Mouse (Mus musculus): ENCODE data around the gene Zcchc14. TPM values are rescaled to one million over a fixed set of nuclear protein-coding genes. Genes with fewer than 3 reads are reported as not detected.
A peak's percentile ranks its signal among the peaks of the same experiment; 100 is the strongest.

Gene Zcchc14
- 5.1 and 8.2 TPM in 2 replicates for polyA plus RNA-seq (2012; ENCODE audit: insufficient read depth, insufficient read length, missing spikeins)

DNA sequence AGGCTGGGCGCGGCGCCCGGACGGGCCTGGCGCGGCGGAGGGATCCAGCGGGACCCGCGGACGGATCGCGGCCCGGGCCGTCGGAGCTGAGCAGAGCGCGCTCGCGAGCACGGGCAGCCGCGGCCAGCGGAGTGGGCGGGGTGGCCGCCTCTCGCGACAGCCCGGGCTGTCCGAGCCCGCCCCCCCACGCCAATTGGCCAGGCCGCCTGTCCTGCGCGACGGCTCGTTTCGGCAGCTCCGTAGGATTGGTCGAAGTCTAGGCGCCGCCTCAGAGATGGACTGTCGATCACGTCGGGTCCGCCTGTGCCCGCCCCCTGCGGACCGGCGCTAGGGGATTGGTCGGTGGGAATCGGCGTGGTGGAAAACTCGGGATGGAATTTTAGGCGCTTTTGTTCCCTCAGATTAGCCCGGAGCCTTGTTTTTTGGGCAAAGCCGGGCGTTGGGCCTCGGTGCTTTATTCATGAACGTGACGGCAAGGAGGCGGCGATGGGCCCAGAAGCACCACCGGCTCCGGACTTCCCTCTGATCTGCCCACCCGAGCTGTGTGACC, at the start of gene Zcchc14:
Gene Zcchc14, minus strand, starts transcription at position 128 of the 550 bp plus-strand sequence.
- Histone ChIP-seq H3K4me1 (ENCODE audit: control insufficient read depth, insufficient read depth, low read length) (peaks cover 32% of the 10 kb centered on the region), H3K27ac (ENCODE audit: insufficient read depth, low read depth, low read length) (peak within 1 kb of the TSS; percentile 65), H3K4me3 (ENCODE audit: insufficient read depth, low read length) (peak within 1 kb of the TSS; percentile 73)
- no peak for TF ChIP-seq CTCF (IDR thresholded peaks at IDR 0.05; ENCODE audit: low read depth, low read length)
- TF ChIP-seq POLR2A (IDR thresholded peaks at IDR 0.05; ENCODE audit: borderline replicate concordance, low read depth, low read length) = 0 out of 2 replicates have a peak, but pooled peaks have one; percentile 25

DNA sequence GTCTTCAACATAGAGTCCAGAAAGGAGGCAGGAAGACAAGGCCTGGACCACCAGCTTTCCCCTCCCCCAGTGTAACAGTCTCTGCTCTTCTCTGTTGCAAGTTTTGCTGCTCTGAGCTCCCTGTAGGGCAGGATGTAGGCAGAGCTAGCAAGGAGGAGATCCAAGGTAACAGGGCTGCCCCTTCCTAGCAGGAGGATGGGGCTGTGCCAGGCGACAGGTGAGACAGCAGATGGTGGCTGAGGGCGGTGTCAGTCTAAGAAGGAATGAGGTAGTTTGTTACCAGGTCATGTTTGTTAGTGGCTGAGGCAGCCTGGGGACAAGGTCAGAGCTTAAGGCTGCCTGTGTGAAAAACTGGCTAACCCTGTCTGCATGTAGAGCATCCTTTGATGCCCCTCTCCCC, 47.2 kb upstream of the Zcchc14 start:
- peaks cover 16% of the 10 kb centered on the region for H3K4me1 ChIP-seq (ENCODE audit: control insufficient read depth, insufficient read depth, low read length)
- no peak overlapping the region for H3K4me3 ChIP-seq (ENCODE audit: insufficient read depth, low read length)
- no peak overlapping the region for H3K27ac ChIP-seq (ENCODE audit: insufficient read depth, low read depth, low read length)
- TF ChIP-seq POLR2A (IDR thresholded peaks at IDR 0.05; ENCODE audit: borderline replicate concordance, low read depth, low read length) = no peak
- no peak for TF ChIP-seq CTCF (IDR thresholded peaks at IDR 0.05; ENCODE audit: low read depth, low read length)

DNA sequence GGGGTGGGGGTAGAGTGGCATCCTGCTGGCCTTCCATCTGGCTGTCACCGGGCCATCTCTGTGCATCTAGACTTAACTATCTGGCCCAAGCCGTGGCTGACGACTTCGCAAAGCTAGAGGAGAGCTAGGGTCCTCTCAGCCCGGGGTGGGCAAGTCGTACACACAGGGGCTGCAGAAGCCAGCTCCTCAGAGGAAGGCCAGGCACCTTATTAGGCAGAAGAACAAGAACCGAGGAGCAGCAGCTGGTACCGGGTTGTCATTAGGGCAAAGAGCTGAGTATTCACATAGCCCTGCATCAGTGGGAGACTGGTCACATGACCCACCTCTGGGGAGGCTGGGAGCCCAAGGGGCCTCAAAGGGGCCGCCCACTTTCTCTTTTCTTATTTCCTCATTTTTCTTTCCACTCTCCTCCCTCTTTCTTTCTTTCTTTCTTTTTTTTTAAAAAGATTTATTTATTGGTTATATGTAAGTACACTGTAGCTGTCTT, 46.0 kb upstream of the Zcchc14 start:
- no peak for TF ChIP-seq CTCF (IDR thresholded peaks at IDR 0.05; ENCODE audit: low read depth, low read length)
- TF ChIP-seq POLR2A (IDR thresholded peaks at IDR 0.05; ENCODE audit: borderline replicate concordance, low read depth, low read length) = no peak
- Histone ChIP-seq H3K4me1 (ENCODE audit: control insufficient read depth, insufficient read depth, low read length) (peaks cover 20% of the 10 kb centered on the region), H3K27ac (ENCODE audit: insufficient read depth, low read depth, low read length) (no peak overlapping the region), H3K4me3 (ENCODE audit: insufficient read depth, low read length) (no peak overlapping the region)

DNA sequence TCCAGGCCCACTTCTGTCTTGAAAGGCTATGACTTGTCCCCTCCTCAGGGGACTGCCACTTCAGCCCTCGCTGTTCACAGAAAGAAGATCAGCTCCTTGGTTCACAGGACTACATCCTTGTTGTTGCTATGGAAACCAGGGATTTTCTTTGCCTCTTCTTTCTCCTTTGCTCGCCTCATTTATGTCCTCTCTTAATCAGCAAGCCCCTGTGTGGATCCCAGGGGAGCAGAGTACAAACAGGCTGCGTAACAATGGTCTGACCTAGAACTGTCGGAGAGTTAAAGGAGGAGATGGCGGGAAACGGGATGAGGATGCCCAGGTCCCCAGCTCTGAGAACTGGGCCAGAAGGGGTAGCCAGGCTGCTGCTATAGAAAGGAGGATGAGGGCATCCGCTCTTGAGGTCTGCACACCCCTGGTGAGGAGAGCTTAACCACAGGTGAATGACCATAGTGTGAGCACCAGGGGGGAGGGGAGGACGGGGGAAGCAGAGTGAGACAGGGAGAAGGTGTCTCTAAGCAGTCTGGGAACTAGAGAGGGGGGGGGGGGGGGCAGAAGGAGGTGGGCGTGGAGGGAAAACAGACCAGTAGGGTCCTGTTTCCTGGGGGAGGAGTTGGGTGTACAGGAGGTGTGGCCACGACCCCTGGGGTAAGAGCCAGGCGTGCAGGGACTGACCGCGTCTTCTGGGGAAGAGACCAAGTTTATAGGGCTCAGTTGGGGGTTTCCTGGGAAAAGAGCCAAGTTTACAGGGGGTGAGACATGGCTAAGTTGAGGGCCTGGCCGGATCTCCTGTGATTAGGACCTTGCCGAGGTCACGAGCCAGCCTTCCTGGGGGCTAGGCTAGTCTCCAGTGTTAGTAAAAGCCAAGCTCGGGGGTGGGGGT, 45.3 kb upstream of the Zcchc14 start:
- TF ChIP-seq CTCF (IDR thresholded peaks at IDR 0.05; ENCODE audit: low read depth, low read length) (no peak), POLR2A (IDR thresholded peaks at IDR 0.05; ENCODE audit: borderline replicate concordance, low read depth, low read length) (no peak)

DNA sequence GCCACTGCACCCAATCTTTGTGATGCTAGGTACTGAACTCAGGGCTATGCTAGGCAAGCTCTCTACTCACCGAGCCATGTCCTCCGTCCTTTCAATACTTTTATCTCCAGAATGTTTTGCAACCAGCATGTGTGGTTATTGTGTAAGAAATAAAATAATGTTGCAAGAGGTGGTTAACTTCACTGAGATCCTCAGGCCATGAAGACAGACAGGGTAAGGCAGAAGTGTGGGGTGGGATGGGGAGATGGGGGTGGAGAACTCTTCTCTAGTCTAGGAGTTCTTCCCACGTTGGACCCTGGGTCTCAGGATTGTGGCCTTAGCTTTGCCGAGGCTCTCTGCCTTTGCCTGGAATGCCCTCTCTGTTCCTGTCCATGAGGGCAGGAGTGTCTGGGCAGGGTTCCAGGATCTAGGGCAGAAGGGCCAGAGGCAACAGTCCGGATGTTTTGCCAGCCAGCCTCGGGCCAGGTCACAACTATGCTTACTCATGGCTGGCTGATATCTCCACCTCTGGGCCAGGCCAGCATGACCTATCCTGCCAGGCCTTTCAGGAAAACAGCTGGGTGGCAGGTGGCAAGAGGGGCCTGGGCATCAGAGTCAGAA, 43.0 kb upstream of the Zcchc14 start:
- TF ChIP-seq POLR2A (IDR thresholded peaks at IDR 0.05; ENCODE audit: borderline replicate concordance, low read depth, low read length) = no peak
- no peak for TF ChIP-seq CTCF (IDR thresholded peaks at IDR 0.05; ENCODE audit: low read depth, low read length)
- Histone ChIP-seq H3K4me3 (ENCODE audit: insufficient read depth, low read length) (no peak overlapping the region), H3K4me1 (ENCODE audit: control insufficient read depth, insufficient read depth, low read length) (peaks cover 20% of the 10 kb centered on the region), H3K27ac (ENCODE audit: insufficient read depth, low read depth, low read length) (peak overlapping the region; percentile 62)

More for the DNA sequence above, 45.3 kb upstream of the Zcchc14 start:
- no peak overlapping the region for H3K27ac ChIP-seq (ENCODE audit: insufficient read depth, low read depth, low read length)
- no peak overlapping the region for H3K4me3 ChIP-seq (ENCODE audit: insufficient read depth, low read length)
- H3K4me1 ChIP-seq (ENCODE audit: control insufficient read depth, insufficient read depth, low read length) = peaks cover 20% of the 10 kb centered on the region

DNA sequence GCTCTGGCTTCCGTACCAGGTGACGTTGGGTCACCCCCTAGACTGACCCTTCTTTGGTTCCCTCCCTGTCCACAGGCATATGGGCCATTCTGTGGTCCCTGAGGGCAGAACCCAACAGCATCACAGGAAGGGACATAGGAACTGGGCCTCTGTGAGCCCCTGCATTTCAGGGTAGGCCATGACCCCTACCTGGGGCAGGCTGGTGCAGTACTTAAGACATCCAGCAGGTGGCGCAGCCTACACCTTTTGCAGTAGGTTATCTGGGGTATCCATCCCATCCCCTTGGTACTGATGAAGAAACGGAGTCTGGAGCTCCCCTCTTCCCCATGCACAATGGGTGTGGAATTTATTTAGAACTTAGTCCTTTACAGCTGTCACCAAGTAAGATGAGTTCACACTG, 41.8 kb upstream of the Zcchc14 start:
- TF ChIP-seq POLR2A (IDR thresholded peaks at IDR 0.05; ENCODE audit: borderline replicate concordance, low read depth, low read length) = no peak
- TF ChIP-seq CTCF (IDR thresholded peaks at IDR 0.05; ENCODE audit: low read depth, low read length) = peak; percentile 89
- Histone ChIP-seq H3K27ac (ENCODE audit: insufficient read depth, low read depth, low read length) (no peak overlapping the region), H3K4me3 (ENCODE audit: insufficient read depth, low read length) (no peak overlapping the region), H3K4me1 (ENCODE audit: control insufficient read depth, insufficient read depth, low read length) (peaks cover 20% of the 10 kb centered on the region)

DNA sequence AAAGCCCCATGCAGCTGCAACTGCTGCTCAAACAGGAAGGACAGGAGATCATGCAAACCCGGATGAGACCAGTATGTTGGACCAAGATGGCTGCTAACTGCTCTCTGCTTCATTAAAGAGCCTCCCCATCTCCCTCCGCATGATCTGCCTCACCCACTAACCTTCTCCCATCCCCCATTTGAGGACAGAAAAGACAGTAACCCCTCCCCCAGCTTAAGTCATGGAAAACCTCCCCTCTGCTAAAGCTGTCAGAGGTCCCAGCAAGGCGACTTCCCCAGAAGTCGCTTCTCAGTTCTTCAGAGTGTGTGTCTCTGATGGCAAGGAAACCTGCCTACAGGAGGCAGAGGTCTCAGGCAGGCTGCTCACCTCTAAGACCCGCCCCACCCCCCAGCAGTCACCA, 35.8 kb upstream of the Zcchc14 start:
- no peak overlapping the region for H3K27ac ChIP-seq (ENCODE audit: insufficient read depth, low read depth, low read length)
- H3K4me3 ChIP-seq (ENCODE audit: insufficient read depth, low read length) = no peak overlapping the region
- no peaks in the 10 kb centered on the region for H3K4me1 ChIP-seq (ENCODE audit: control insufficient read depth, insufficient read depth, low read length)
- no peak for TF ChIP-seq POLR2A (IDR thresholded peaks at IDR 0.05; ENCODE audit: borderline replicate concordance, low read depth, low read length)
- no peak for TF ChIP-seq CTCF (IDR thresholded peaks at IDR 0.05; ENCODE audit: low read depth, low read length)

DNA sequence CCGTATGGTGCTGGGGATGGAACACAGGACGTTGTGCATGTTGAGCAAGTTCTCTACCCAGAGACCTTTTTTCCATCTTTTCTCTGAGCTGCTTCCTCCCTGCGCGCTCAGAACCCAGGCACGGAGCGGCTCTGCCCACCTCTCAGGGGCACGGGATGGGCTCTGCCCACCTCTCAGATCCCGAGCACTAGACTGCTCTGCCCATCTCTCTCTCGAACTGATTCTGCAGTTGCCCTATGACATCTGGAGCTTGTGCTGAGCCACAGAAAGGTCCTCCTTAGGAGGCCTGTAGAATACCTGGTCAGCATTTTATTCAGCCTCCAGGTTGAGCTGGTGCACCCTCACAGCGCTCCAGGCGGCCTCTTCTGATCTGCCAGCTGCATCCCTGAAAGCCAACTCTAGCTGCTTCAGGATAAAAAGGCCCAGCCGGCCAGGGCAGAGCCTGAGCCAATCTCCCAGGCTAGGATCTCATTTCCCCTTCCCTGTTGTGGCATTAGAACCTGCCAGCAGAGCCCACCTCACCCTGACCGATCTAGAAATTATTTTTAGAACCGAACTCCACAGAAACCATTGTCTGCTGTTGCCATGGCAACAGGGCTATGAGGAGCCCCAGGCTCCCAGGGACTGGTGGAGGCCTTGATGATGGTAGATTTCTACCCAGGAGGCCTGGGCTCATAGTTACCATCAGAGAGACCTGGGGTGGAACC, 34.9 kb upstream of the Zcchc14 start:
- Histone ChIP-seq H3K4me1 (ENCODE audit: control insufficient read depth, insufficient read depth, low read length) (no peaks in the 10 kb centered on the region), H3K4me3 (ENCODE audit: insufficient read depth, low read length) (no peak overlapping the region), H3K27ac (ENCODE audit: insufficient read depth, low read depth, low read length) (no peak overlapping the region)
- TF ChIP-seq CTCF (IDR thresholded peaks at IDR 0.05; ENCODE audit: low read depth, low read length) = no peak
- TF ChIP-seq POLR2A (IDR thresholded peaks at IDR 0.05; ENCODE audit: borderline replicate concordance, low read depth, low read length) = no peak

DNA sequence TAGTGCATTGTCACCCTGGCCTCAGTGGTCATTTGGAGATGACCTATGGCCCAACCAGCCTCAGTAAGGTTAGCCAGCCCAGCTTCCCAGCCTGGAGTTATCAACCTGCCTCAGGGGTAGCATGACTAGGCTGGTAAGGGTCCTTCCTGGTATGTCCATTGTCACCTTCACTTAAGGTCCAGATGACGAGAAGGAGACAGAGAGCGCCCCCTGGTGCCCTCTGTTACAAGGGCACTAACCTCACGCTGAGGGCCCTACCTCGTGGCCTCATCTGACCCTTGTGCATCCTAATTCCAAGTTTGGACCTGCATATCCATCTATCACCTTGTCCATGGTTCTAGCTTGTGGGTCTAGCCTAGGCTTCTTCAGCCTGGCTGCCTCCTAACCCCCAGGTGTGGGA, 32.7 kb upstream of the Zcchc14 start:
- peak; percentile 82 for TF ChIP-seq CTCF (IDR thresholded peaks at IDR 0.05; ENCODE audit: low read depth, low read length)
- TF ChIP-seq POLR2A (IDR thresholded peaks at IDR 0.05; ENCODE audit: borderline replicate concordance, low read depth, low read length) = no peak
- H3K4me3 ChIP-seq (ENCODE audit: insufficient read depth, low read length) = no peak overlapping the region
- H3K27ac ChIP-seq (ENCODE audit: insufficient read depth, low read depth, low read length) = no peak overlapping the region
- H3K4me1 ChIP-seq (ENCODE audit: control insufficient read depth, insufficient read depth, low read length) = no peaks in the 10 kb centered on the region
